In genomic region chr6:134389917-134390316, GRCm38 (mm10) we compare ENCODE assay signal across 13 mouse cellular contexts. TPM values are rescaled to one million over a fixed set of nuclear protein-coding genes. Genes with fewer than 3 reads are reported as not detected.
DNase-seq lines count a peak whose midpoint lies in the region; ATAC-seq lines count a peak whose summit lies in the region.
"Had no signal": no experiment of that assay in that cellular context is flagged by ENCODE, and none has a peak within 500 bp of the region (broad histone marks: within the 10 kb centered on the region; RNA-seq: fewer than 3 reads in every experiment).

No protein-coding gene starts in this region.

- DNase-seq in heart, adult 11 months, result peak; percentile 64
- DNase-seq in heart, adult 8-10 months (ENCODE audit: low spot score), result no peak
- DNase-seq in hindbrain, embryonic 14.5 days (ENCODE audit: low spot score), result no peak
- no peak for DNase-seq in lung, adult 18-20 months

- H3K36me3 ChIP-seq in hindbrain, embryonic 13.5 days, result no peaks in the 10 kb centered on the region
- H3K36me3 ChIP-seq in hindbrain, embryonic 14.5 days (replicated peaks; ENCODE audit: control insufficient read depth, insufficient read depth), result no peaks in the 10 kb centered on the region
- H3K36me3 ChIP-seq in midbrain, embryonic 15.5 days (replicated peaks), result no peaks in the 10 kb centered on the region
- H3K36me3 ChIP-seq in midbrain, embryonic 16.5 days (ENCODE audit: control insufficient read depth, insufficient read depth, low read length), result no peaks in the 10 kb centered on the region
- H3K36me3 ChIP-seq: embryonic facial prominence, embryonic 12.5 days had no signal

- ATAC-seq in hindbrain, embryonic 13.5 days (ENCODE audit: low FRiP score), result 0 out of 2 replicates have a peak, but pooled peaks have one; percentile 43
- ATAC-seq in hindbrain, embryonic 14.5 days (ENCODE audit: low FRiP score), result no peak
- peak; percentile 35 for ATAC-seq in midbrain, embryonic 15.5 days (replicated peaks)
- ATAC-seq in midbrain, embryonic 16.5 days, result no peak

- H3K4me2 ChIP-seq in hindbrain, embryonic 13.5 days, result no peak overlapping the region
- H3K4me2 ChIP-seq in hindbrain, embryonic 14.5 days (replicated peaks), result no peak overlapping the region
- H3K4me2 ChIP-seq in midbrain, embryonic 15.5 days, result no peak overlapping the region
- H3K4me2 ChIP-seq in midbrain, embryonic 16.5 days (ENCODE audit: low read length), result no peak overlapping the region
- H3K4me2 ChIP-seq: embryonic facial prominence, embryonic 12.5 days had no signal

- 74% methylated on average over 8 of the region's 8 CpGs for WGBS in hindbrain, embryonic 13.5 days
- 74% methylated on average over 8 of the region's 8 CpGs for WGBS in hindbrain, embryonic 14.5 days
- 77% methylated on average over 8 of the region's 8 CpGs for WGBS in midbrain, embryonic 15.5 days
- WGBS in midbrain, embryonic 16.5 days, result 75% methylated on average over 8 of the region's 8 CpGs

- H3K9ac ChIP-seq in hindbrain, embryonic 13.5 days, result no peak overlapping the region
- no peak overlapping the region for H3K9ac ChIP-seq in hindbrain, embryonic 14.5 days
- no peak overlapping the region for H3K9ac ChIP-seq in midbrain, embryonic 15.5 days
- no peak overlapping the region for H3K9ac ChIP-seq in midbrain, embryonic 16.5 days (ENCODE audit: low read depth, low read length)
- H3K9ac ChIP-seq: embryonic facial prominence, embryonic 12.5 days; forebrain, postnatal 0 days had no signal

- no peak overlapping the region for H3K4me3 ChIP-seq in hindbrain, embryonic 13.5 days
- no peak overlapping the region for H3K4me3 ChIP-seq in hindbrain, embryonic 14.5 days (replicated peaks; ENCODE audit: low read length)
- H3K4me3 ChIP-seq in midbrain, embryonic 15.5 days, result no peak overlapping the region
- H3K4me3 ChIP-seq in midbrain, embryonic 16.5 days (ENCODE audit: low read depth, low read length), result no peak overlapping the region
- H3K4me3 ChIP-seq: embryonic facial prominence, embryonic 12.5 days had no signal

- no peaks in the 10 kb centered on the region for H3K9me3 ChIP-seq in hindbrain, embryonic 13.5 days
- no peaks in the 10 kb centered on the region for H3K9me3 ChIP-seq in hindbrain, embryonic 14.5 days (ENCODE audit: control insufficient read depth, low read length)
- no peaks in the 10 kb centered on the region for H3K9me3 ChIP-seq in midbrain, embryonic 15.5 days
- no peaks in the 10 kb centered on the region for H3K9me3 ChIP-seq in midbrain, embryonic 16.5 days (replicated peaks; ENCODE audit: control insufficient read depth, low read length, poor library complexity, severe bottlenecking)
- H3K9me3 ChIP-seq: embryonic facial prominence, embryonic 12.5 days had no signal

- no peaks in the 10 kb centered on the region for H3K27me3 ChIP-seq in hindbrain, embryonic 13.5 days
- H3K27me3 ChIP-seq in hindbrain, embryonic 14.5 days (ENCODE audit: control insufficient read depth, insufficient read depth, low read length), result no peaks in the 10 kb centered on the region
- no peaks in the 10 kb centered on the region for H3K27me3 ChIP-seq in midbrain, embryonic 15.5 days (replicated peaks)
- no peaks in the 10 kb centered on the region for H3K27me3 ChIP-seq in midbrain, embryonic 16.5 days (ENCODE audit: control insufficient read depth, insufficient read depth, low read depth, low read length)
- H3K27me3 ChIP-seq: embryonic facial prominence, embryonic 12.5 days had no signal

- no peak overlapping the region for H3K27ac ChIP-seq in hindbrain, embryonic 13.5 days
- H3K27ac ChIP-seq in hindbrain, embryonic 14.5 days, result no peak overlapping the region
- H3K27ac ChIP-seq in midbrain, embryonic 15.5 days, result no peak overlapping the region
- no peak overlapping the region for H3K27ac ChIP-seq in midbrain, embryonic 16.5 days (ENCODE audit: low read length)
- H3K27ac ChIP-seq: embryonic facial prominence, embryonic 12.5 days; hindbrain, postnatal 0 days had no signal

- H3K4me1 ChIP-seq in hindbrain, embryonic 13.5 days (replicated peaks), result peaks cover 5% of the 10 kb centered on the region; the same call in 1 of the 2 replicates
- no peaks in the 10 kb centered on the region for H3K4me1 ChIP-seq in hindbrain, embryonic 14.5 days (replicated peaks; ENCODE audit: control insufficient read depth, insufficient read depth, low read length)
- H3K4me1 ChIP-seq in midbrain, embryonic 15.5 days, result no peaks in the 10 kb centered on the region
- no peaks in the 10 kb centered on the region for H3K4me1 ChIP-seq in midbrain, embryonic 16.5 days (ENCODE audit: control insufficient read depth, insufficient read depth, low read length)
- H3K4me1 ChIP-seq: embryonic facial prominence, embryonic 12.5 days had no signal

RNA-seq across cellular contexts. Expression of gene Bcl2l14, which starts 6.2 kb away (rescaled TPM):
- not detected for total RNA-seq in heart, adult 8-10 months (2022)
- polyA plus RNA-seq in hindbrain, embryonic 13.5 days (2015; fragmentation: Nextera tagmentation; extraction: Ambion mirVana), result 0.08 TPM in 1 of 2 replicates, not detected in the other
- 0.37 TPM in 1 of 2 replicates, not detected in the other for polyA plus RNA-seq in hindbrain, embryonic 14.5 days (2014; fragmentation: Nextera tagmentation; extraction: Ambion mirVana)
- polyA plus RNA-seq in midbrain, embryonic 15.5 days (2015; fragmentation: Nextera tagmentation; extraction: Ambion mirVana), result 0.12 TPM in 1 of 2 replicates, not detected in the other
- polyA plus RNA-seq in midbrain, embryonic 16.5 days (2015; fragmentation: Nextera tagmentation; extraction: Ambion mirVana), result not detected in 2 replicates
- total RNA-seq: forebrain, postnatal 0 days; gastrocnemius, adult 18-20 months; gastrocnemius, postnatal 14 days; hindbrain, postnatal 0 days had no signal
- polyA plus RNA-seq: cortical plate, adult 2 months; forebrain, postnatal 0 days had no signal

Comparison
In these comparisons a context has a peak if more than half of its experiments do, and no peak if none do; other contexts are left out.
1. ATAC-seq: peak in hindbrain, embryonic 13.5 days (single experiment) and midbrain, embryonic 15.5 days (single experiment); none in hindbrain, embryonic 14.5 days (single experiment) and midbrain, embryonic 16.5 days (single experiment).